Mouse (Mus musculus): ENCODE data around the gene Strn4. TPM values are rescaled to one million over a fixed set of nuclear protein-coding genes. Genes with fewer than 3 reads are reported as not detected.
A peak's percentile ranks its signal among the peaks of the same experiment; 100 is the strongest.

Strn4 gene
- polyA plus RNA-seq, 1 experiment from 2014 or later, result 68.9 TPM

DNA sequence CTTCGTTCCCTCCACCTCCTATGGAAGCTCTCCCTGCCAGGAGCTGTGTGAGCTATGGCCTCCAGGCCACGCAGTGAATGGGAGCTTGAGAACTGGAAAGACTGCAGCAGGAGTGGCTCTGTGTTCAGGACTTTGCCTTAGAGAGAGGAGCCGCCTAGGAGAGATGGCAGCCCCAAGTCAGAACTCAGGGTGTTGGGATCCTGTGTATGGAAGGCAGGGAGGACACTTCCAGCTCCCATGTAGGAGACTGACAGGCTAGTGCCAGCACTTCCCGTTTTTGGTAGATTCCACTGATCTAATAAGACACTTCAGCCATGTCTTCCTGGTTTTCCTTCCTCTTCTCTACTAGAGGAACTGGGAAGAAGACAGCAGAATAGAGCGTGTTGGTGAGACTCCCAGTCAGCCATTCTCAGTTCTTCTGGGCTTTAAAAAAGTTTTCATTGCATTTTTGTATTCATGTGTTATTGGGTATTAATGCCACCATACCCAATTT, 4.6 kb downstream of the Strn4 start:
- ATAC-seq, result no peak
- H3K4me3 ChIP-seq (ENCODE audit: low read length), result no peak overlapping the region
- 62% methylated on average over 5 of the region's 5 CpGs for WGBS
- no peaks in the 10 kb centered on the region for H3K9me3 ChIP-seq (ENCODE audit: control insufficient read depth, low read length)
- H3K27ac ChIP-seq (ENCODE audit: low read length), result no peak overlapping the region
- no peak overlapping the region for H3K9ac ChIP-seq (ENCODE audit: low read depth, low read length)
- peaks cover 36% of the 10 kb centered on the region for H3K4me1 ChIP-seq (ENCODE audit: control insufficient read depth, insufficient read depth, low read length)
- no peaks in the 10 kb centered on the region for H3K27me3 ChIP-seq (replicated peaks; ENCODE audit: control insufficient read depth, insufficient read depth, low read length)
- H3K4me2 ChIP-seq (ENCODE audit: low read depth, low read length), result no peak overlapping the region
- H3K36me3 ChIP-seq (ENCODE audit: control insufficient read depth, insufficient read depth, low read length), result peaks cover 6% of the 10 kb centered on the region; the same call in 1 of the 2 replicates

DNA sequence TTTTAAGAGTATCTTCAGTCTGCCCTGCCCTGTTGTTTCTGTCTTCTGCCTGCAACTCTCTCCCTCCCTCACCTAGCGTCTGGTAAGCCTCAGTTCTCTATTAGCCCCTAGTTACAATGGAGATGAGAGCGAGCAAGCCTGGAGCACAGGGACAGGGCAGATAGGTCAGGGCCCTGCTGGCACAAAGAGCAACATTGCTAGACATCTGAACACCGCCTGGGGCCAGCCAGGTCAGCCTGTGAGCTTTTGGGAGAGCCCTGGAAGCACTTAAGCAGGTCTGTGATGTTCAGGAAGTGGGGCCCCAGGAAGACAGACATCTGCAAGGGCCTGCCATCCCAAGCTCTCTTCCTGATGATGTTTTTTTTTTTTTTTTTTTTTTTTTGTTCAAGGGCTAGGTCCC, 5.4 kb downstream of the Strn4 start:
- Histone ChIP-seq H3K4me2 (ENCODE audit: low read depth, low read length) (no peak overlapping the region), H3K4me3 (ENCODE audit: low read length) (no peak overlapping the region), H3K9ac (ENCODE audit: low read depth, low read length) (peak overlapping the region; percentile 17; the same call in 1 of the 2 replicates), H3K36me3 (ENCODE audit: control insufficient read depth, insufficient read depth, low read length) (peaks cover 6% of the 10 kb centered on the region; the same call in 1 of the 2 replicates), H3K9me3 (ENCODE audit: control insufficient read depth, low read length) (no peaks in the 10 kb centered on the region), H3K27ac (ENCODE audit: low read length) (no peak overlapping the region), H3K4me1 (ENCODE audit: control insufficient read depth, insufficient read depth, low read length) (peaks cover 30% of the 10 kb centered on the region), H3K27me3 (replicated peaks; ENCODE audit: control insufficient read depth, insufficient read depth, low read length) (no peaks in the 10 kb centered on the region)
- ATAC-seq, result no peak
- 53% methylated on average over 3 of the region's 3 CpGs for WGBS

DNA sequence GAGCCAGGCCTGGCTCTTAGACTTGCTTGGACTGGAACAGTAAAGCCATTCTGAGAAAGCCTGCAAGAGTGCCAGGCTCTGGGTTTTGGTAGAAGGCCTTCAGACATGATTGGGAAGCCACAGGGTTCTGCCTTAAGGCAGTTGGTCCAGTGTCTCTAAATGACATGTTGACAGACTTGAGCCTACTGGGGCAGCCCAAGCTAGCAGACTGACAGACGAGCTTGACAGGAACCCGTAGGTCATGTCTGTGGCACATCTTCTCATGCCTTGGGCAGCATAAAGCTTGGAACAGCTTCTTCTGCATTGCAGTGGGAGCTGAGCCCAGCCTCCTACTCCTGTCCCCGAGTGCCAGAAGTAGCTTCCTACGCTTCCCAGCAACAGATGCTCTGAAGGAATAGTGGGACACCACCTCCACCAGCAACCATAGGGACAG, 6.0 kb downstream of the Strn4 start:
- WGBS, result 76% methylated on average over 4 of the region's 4 CpGs
- Histone ChIP-seq H3K36me3 (ENCODE audit: control insufficient read depth, insufficient read depth, low read length) (peaks cover 6% of the 10 kb centered on the region; the same call in 1 of the 2 replicates), H3K27me3 (replicated peaks; ENCODE audit: control insufficient read depth, insufficient read depth, low read length) (no peaks in the 10 kb centered on the region), H3K27ac (ENCODE audit: low read length) (no peak overlapping the region), H3K9ac (ENCODE audit: low read depth, low read length) (no peak overlapping the region), H3K4me1 (ENCODE audit: control insufficient read depth, insufficient read depth, low read length) (peaks cover 30% of the 10 kb centered on the region), H3K4me3 (ENCODE audit: low read length) (no peak overlapping the region), H3K9me3 (ENCODE audit: control insufficient read depth, low read length) (no peaks in the 10 kb centered on the region), H3K4me2 (ENCODE audit: low read depth, low read length) (no peak overlapping the region)
- no peak for ATAC-seq

DNA sequence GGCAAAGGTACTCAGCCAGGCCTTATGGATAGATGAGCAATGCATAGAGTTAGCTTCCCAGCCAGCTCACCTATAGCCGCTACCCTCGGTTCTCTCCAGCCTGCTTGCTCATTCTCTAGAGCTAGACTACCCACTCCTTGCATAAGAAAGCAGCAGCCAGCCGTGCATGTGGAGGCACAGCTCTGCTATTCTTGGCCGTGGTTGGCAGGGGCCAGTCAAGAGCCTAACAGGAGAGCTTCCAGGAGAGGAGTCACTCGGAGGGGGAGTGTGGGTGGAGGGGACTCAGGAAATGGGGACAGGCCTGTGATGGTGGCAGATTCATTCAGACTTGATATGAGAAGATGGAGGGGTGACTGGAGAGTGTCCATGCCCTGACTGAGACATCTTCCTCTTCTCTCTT, 8.0 kb downstream of the Strn4 start:
- no peak for ATAC-seq
- no peak overlapping the region for H3K4me3 ChIP-seq (ENCODE audit: low read length)
- H3K27me3 ChIP-seq (replicated peaks; ENCODE audit: control insufficient read depth, insufficient read depth, low read length), result no peaks in the 10 kb centered on the region
- WGBS, result 78% methylated on average over 5 of the region's 5 CpGs
- H3K36me3 ChIP-seq (ENCODE audit: control insufficient read depth, insufficient read depth, low read length), result peaks cover 6% of the 10 kb centered on the region
- peaks cover 17% of the 10 kb centered on the region for H3K4me1 ChIP-seq (ENCODE audit: control insufficient read depth, insufficient read depth, low read length)
- H3K9me3 ChIP-seq (ENCODE audit: control insufficient read depth, low read length), result no peaks in the 10 kb centered on the region
- H3K27ac ChIP-seq (ENCODE audit: low read length), result no peak overlapping the region
- H3K9ac ChIP-seq (ENCODE audit: low read depth, low read length), result no peak overlapping the region
- H3K4me2 ChIP-seq (ENCODE audit: low read depth, low read length), result no peak overlapping the region

DNA sequence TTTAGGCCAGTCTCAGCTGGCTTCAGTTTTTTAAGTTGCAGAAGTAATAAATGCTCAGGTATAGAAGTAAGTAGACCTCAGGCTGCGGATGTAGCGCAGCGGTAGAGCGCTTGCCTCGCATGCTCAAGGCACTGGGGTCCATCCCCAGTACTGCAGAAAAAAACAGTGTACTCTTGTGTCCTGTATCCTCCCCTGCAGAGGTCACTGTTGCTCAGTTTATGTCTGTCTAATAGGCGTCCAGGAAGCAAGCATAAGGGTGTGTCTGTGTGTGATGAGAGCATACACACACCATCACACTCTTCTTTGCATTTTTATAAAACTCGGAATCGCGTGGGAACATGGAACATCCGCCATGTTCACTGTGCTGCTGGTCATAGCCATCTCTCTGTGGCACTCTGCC, 10.1 kb downstream of the Strn4 start:
- ATAC-seq, result no peak
- Histone ChIP-seq H3K4me2 (ENCODE audit: low read depth, low read length) (no peak overlapping the region), H3K27me3 (replicated peaks; ENCODE audit: control insufficient read depth, insufficient read depth, low read length) (no peaks in the 10 kb centered on the region), H3K36me3 (ENCODE audit: control insufficient read depth, insufficient read depth, low read length) (peaks cover 18% of the 10 kb centered on the region), H3K9me3 (ENCODE audit: control insufficient read depth, low read length) (no peaks in the 10 kb centered on the region), H3K9ac (ENCODE audit: low read depth, low read length) (no peak overlapping the region), H3K27ac (ENCODE audit: low read length) (no peak overlapping the region), H3K4me1 (ENCODE audit: control insufficient read depth, insufficient read depth, low read length) (0 out of 2 replicates have a peak, but pooled peaks cover 7% of the 10 kb centered on the region), H3K4me3 (ENCODE audit: low read length) (no peak overlapping the region)
- WGBS, result 79% methylated on average over 10 of the region's 10 CpGs

DNA sequence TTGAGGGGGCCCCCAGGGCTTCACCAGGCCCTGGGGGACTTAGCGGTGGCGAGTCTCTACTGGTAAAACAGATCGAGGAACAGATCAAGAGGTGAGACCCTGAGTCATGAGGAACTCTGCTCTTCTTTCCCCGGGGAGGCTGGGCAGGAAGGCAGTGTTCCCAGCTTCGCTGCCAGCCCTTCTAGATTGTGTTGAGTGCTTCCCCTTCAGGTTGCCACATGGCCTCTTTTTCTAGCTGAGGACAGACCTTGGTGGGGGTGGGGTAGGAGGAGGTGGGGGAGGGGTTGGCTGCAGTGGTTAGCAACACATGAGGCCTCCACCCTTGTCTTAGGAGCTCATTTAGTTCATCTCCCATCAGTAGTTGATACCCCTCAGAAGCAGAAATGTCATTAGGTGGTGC, 10.9 kb downstream of the Strn4 start:
- WGBS, result 78% methylated on average over 5 of the region's 5 CpGs
- no peaks in the 10 kb centered on the region for H3K4me1 ChIP-seq (ENCODE audit: control insufficient read depth, insufficient read depth, low read length)
- H3K9me3 ChIP-seq (ENCODE audit: control insufficient read depth, low read length), result no peaks in the 10 kb centered on the region
- H3K36me3 ChIP-seq (ENCODE audit: control insufficient read depth, insufficient read depth, low read length), result peaks cover 22% of the 10 kb centered on the region
- no peaks in the 10 kb centered on the region for H3K27me3 ChIP-seq (replicated peaks; ENCODE audit: control insufficient read depth, insufficient read depth, low read length)
- H3K9ac ChIP-seq (ENCODE audit: low read depth, low read length), result no peak overlapping the region
- H3K4me2 ChIP-seq (ENCODE audit: low read depth, low read length), result no peak overlapping the region
- no peak overlapping the region for H3K27ac ChIP-seq (ENCODE audit: low read length)
- no peak for ATAC-seq
- H3K4me3 ChIP-seq (ENCODE audit: low read length), result no peak overlapping the region

DNA sequence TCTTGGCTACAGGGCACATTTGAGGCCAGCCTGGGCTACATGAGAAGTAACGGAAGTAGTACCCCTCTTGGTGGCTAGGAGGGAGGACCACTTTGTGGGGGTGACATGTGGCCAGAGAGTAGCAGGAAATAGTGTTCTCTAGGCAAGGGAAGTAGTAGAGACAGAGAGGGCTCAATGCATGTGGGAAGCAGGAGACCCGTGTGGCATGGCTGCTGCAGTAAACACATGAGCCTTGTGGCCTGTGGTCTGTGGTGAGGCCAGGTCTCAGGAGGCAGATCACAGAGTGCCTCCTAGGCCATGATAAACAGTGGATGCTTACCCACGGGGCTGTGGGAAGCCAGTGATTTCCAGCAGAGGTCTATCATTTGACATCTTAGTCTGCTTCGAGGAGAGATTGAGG, 11.6 kb downstream of the Strn4 start:
- H3K27ac ChIP-seq (ENCODE audit: low read length), result 0 out of 2 replicates have a peak overlapping the region, but pooled peaks have one; percentile 2
- no peaks in the 10 kb centered on the region for H3K9me3 ChIP-seq (ENCODE audit: control insufficient read depth, low read length)
- H3K36me3 ChIP-seq (ENCODE audit: control insufficient read depth, insufficient read depth, low read length), result peaks cover 26% of the 10 kb centered on the region
- no peak overlapping the region for H3K9ac ChIP-seq (ENCODE audit: low read depth, low read length)
- ATAC-seq, result no peak
- no peaks in the 10 kb centered on the region for H3K27me3 ChIP-seq (replicated peaks; ENCODE audit: control insufficient read depth, insufficient read depth, low read length)
- WGBS, result 71% methylated on average over 4 of the region's 4 CpGs
- no peak overlapping the region for H3K4me2 ChIP-seq (ENCODE audit: low read depth, low read length)
- H3K4me3 ChIP-seq (ENCODE audit: low read length), result no peak overlapping the region
- H3K4me1 ChIP-seq (ENCODE audit: control insufficient read depth, insufficient read depth, low read length), result no peaks in the 10 kb centered on the region

DNA sequence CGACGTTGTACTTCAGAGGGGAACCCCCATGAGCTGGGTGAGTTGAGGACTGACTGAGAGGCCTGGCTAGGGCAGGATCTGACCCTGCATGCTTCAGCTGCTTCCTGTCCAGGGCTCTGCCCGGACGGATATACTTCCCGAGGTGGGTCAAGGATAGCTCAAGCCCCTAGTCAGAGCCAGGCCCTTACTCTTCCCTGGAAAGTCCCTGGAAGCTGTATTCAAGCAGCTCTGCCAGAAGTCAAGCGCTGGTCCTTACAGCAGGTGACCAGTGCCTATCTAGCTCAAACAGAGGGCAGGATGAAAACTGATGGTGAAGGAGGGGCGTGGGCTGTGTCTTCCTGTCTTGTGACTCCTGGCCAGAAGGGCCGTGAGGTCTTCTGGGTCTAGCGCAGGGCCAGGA, 14.8 kb downstream of the Strn4 start:
- ATAC-seq, result no peak
- WGBS, result 82% methylated on average over 9 of the region's 9 CpGs
- Histone ChIP-seq H3K4me1 (ENCODE audit: control insufficient read depth, insufficient read depth, low read length) (no peaks in the 10 kb centered on the region), H3K9ac (ENCODE audit: low read depth, low read length) (no peak overlapping the region), H3K27me3 (replicated peaks; ENCODE audit: control insufficient read depth, insufficient read depth, low read length) (no peaks in the 10 kb centered on the region), H3K27ac (ENCODE audit: low read length) (no peak overlapping the region), H3K4me2 (ENCODE audit: low read depth, low read length) (no peak overlapping the region), H3K9me3 (ENCODE audit: control insufficient read depth, low read length) (no peaks in the 10 kb centered on the region), H3K4me3 (ENCODE audit: low read length) (no peak overlapping the region), H3K36me3 (ENCODE audit: control insufficient read depth, insufficient read depth, low read length) (peaks cover 33% of the 10 kb centered on the region)

DNA sequence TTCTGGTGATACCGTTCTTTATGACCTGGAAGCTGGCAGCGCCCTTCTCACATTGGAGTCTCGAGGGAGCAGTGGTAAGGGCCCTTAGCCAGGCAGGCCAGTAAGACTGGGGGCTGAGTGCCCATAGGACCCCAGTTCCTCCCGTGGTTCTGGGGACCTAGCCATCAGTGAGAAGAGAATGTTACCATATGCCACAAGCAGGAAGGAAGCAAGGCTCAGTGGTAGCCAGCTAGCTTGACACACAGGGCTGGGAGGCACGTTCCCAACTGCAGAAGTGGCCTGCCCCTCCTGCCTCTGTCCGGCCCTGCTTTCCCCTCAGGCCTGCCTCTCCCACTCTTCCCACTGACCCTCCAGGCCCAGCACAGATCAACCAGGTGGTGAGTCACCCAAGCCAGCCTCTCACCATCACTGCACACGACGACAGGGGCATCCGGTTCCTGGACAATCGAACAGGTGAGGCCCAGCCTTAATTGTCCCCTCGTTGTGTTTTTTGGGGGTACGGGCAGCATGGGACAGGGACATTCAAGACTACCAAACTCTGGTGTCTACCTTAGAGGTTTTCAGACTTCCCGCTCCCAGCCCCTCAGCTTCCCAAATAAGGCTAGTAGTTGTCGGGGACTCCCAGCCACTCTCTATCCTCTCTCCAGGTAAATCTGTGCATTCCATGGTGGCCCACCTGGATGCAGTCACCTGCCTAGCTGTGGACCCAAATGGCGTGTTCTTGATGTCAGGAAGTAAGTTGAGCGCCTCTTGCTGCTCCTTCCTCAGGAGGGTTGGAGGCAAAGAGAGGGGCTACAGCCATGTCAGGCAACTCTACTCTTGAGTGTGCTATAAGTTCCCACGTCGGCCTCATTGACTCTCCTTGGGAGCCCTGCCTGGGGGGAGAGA, 22.5 kb downstream of the Strn4 start:
- Histone ChIP-seq H3K9ac (ENCODE audit: low read depth, low read length) (no peak overlapping the region), H3K9me3 (ENCODE audit: control insufficient read depth, low read length) (no peaks in the 10 kb centered on the region), H3K27ac (ENCODE audit: low read length) (no peak overlapping the region), H3K4me3 (ENCODE audit: low read length) (no peak overlapping the region), H3K27me3 (replicated peaks; ENCODE audit: control insufficient read depth, insufficient read depth, low read length) (no peaks in the 10 kb centered on the region), H3K4me2 (ENCODE audit: low read depth, low read length) (no peak overlapping the region), H3K4me1 (ENCODE audit: control insufficient read depth, insufficient read depth, low read length) (no peaks in the 10 kb centered on the region), H3K36me3 (ENCODE audit: control insufficient read depth, insufficient read depth, low read length) (peaks cover 8% of the 10 kb centered on the region)
- ATAC-seq, result no peak
- WGBS, result 89% methylated on average over 18 of the region's 18 CpGs
